Mouse (Mus musculus) lung, embryonic 15.5 days (tissue): Measurements from ENCODE around the gene Spx. TPM values are rescaled to one million over a fixed set of nuclear protein-coding genes. Genes with fewer than 3 reads are reported as not detected.
A peak's percentile ranks its signal among the peaks of the same experiment; 100 is the strongest.

ENCODE experiments used
- ATAC-seq: fragments of 200-750 bp; cut with Nextera tagmentation; 2 replicates; pipeline ENCODE4 v1.8.0; 2017; ENCODE audit warnings: moderate number of reproducible peaks, borderline replicate concordance; ENCODE audit not compliant: low FRiP score, low TSS enrichment; ENCODE audit errors: extremely low read depth
- H3K27ac ChIP-seq: fragments of 300-500 bp; sonication (generic); 2 replicates; pipeline ENCODE4 v1.5.1; 2015; ENCODE audit warnings: moderate library complexity, mild to moderate bottlenecking, inconsistent platforms
- H3K27me3 ChIP-seq: fragments of 300-500 bp; sonication (generic); 2 replicates; pipeline ENCODE4 v1.6.1; 2015; ENCODE audit warnings: inconsistent platforms
- H3K36me3 ChIP-seq: fragments of 300-500 bp; sonication (generic); 2 replicates; pipeline ENCODE4 v1.6.1; 2015; ENCODE audit warnings: inconsistent platforms
- H3K4me1 ChIP-seq: fragments of 300-500 bp; sonication (generic); 2 replicates; pipeline ENCODE4 v1.6.1; 2015; ENCODE audit warnings: inconsistent platforms
- H3K4me2 ChIP-seq: fragments of 300-500 bp; sonication (generic); 2 replicates; pipeline ENCODE4 v1.6.1; 2015; ENCODE audit warnings: inconsistent platforms, mild to moderate bottlenecking, moderate library complexity
- H3K4me3 ChIP-seq: fragments of 300-500 bp; sonication (generic); 2 replicates; pipeline ENCODE4 v1.5.1; 2015; ENCODE audit warnings: mild to moderate bottlenecking, inconsistent platforms
- H3K9ac ChIP-seq: fragments of 300-500 bp; sonication (generic); 2 replicates; pipeline ENCODE4 v1.6.1; 2015; ENCODE audit warnings: inconsistent platforms
- H3K9me3 ChIP-seq: fragments of 300-500 bp; sonication (generic); 2 replicates; pipeline ENCODE4 v1.6.1; 2016; ENCODE audit warnings: inconsistent platforms
- WGBS: fragments of 180-500 bp; shearing (Covaris S2); methylation state at CpG from one replicate; pipeline ENCODE4 v1.1.7; 2015; 5-methylcytosine and 5-hydroxymethylcytosine counted together
- polyA plus RNA-seq: library from polyadenylated mRNA; unstranded; fragments of >200 nt; fragmentation: Nextera tagmentation; extraction: Ambion mirVana; gene quantifications from 2 replicates; pipeline ENCODE4 v1.2.1, GENCODE M21; 2015

The Spx gene
- polyA plus RNA-seq, 1 experiment from 2014 or later = 0.61 TPM

GRCm38 (mm10) chr6:142387011-142387754 is 26.1 kb upstream of the Spx start, which contains the start of the genes Recql and Golt1b:
Recql (minus strand) TSS chr6:142387087.
Golt1b (plus strand) TSS chr6:142387221.
- H3K9me3 ChIP-seq = no peaks in the 10 kb centered on the region
- H3K27me3 ChIP-seq = no peaks in the 10 kb centered on the region
- peaks cover 14% of the 10 kb centered on the region for H3K4me1 ChIP-seq
- no peak within 1 kb of the TSS for H3K27ac ChIP-seq
- peak within 1 kb of the TSS; percentile 88 for H3K4me3 ChIP-seq
- H3K36me3 ChIP-seq = no peaks in the 10 kb centered on the region
- under 1% methylated on average over 62 of the region's 87 CpGs for WGBS
- peak within 1 kb of the TSS; percentile 86 for H3K9ac ChIP-seq
- peak within 1 kb of the TSS; percentile 74 for H3K4me2 ChIP-seq
- peak; percentile 100 for ATAC-seq

GRCm38 (mm10) chr6:142387755-142388271 is 25.4 kb upstream of the Spx start:
- Histone ChIP-seq H3K9ac (peak overlapping the region; percentile 86), H3K36me3 (peaks cover 4% of the 10 kb centered on the region; the same call in 1 of the 2 replicates), H3K9me3 (no peaks in the 10 kb centered on the region), H3K4me2 (peak overlapping the region; percentile 74), H3K4me1 (peaks cover 14% of the 10 kb centered on the region), H3K4me3 (peak overlapping the region; percentile 88), H3K27me3 (no peaks in the 10 kb centered on the region), H3K27ac (no peak overlapping the region)
- WGBS = 8% methylated on average over 8 of the region's 8 CpGs
- no peak for ATAC-seq

DNA sequence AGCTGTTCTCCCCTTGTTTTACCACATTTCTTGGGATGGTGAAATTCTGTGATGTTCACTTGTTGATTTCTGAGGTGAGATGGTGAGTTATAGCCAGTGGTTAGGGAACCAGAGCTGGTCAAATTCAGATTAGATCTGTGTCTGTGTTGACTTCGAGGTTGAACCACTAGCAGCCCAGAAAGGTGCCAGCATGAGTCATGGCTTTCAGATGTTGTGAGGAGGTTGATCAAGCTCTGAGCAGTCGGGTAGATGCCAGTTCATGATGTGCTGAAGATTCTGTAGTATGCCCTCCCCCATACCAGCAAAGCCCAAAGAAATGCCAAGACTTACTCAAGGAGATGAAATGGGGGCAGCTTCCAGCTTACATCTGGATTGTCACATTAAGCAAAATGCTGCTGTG is 24.1 kb upstream of the Spx start:
- no peak for ATAC-seq
- no peaks in the 10 kb centered on the region for H3K9me3 ChIP-seq
- peaks cover 14% of the 10 kb centered on the region for H3K4me1 ChIP-seq
- no peak overlapping the region for H3K27ac ChIP-seq
- H3K27me3 ChIP-seq = no peaks in the 10 kb centered on the region
- H3K9ac ChIP-seq = no peak overlapping the region
- 71% methylated on average over 2 of the region's 2 CpGs for WGBS
- no peak overlapping the region for H3K4me3 ChIP-seq
- peaks cover 12% of the 10 kb centered on the region; the same call in 1 of the 2 replicates for H3K36me3 ChIP-seq
- H3K4me2 ChIP-seq = no peak overlapping the region

- no peak for ATAC-seq
- 85% methylated on average over 5 of the region's 5 CpGs for WGBS
- Histone ChIP-seq H3K4me3 (no peak overlapping the region), H3K4me1 (peaks cover 9% of the 10 kb centered on the region), H3K27me3 (no peaks in the 10 kb centered on the region), H3K27ac (no peak overlapping the region), H3K36me3 (peaks cover 37% of the 10 kb centered on the region), H3K9ac (no peak overlapping the region), H3K9me3 (no peaks in the 10 kb centered on the region), H3K4me2 (no peak overlapping the region)
These were observed 20.9 kb upstream of the Spx start for GRCm38 (mm10) chr6:142392312-142392711.

DNA sequence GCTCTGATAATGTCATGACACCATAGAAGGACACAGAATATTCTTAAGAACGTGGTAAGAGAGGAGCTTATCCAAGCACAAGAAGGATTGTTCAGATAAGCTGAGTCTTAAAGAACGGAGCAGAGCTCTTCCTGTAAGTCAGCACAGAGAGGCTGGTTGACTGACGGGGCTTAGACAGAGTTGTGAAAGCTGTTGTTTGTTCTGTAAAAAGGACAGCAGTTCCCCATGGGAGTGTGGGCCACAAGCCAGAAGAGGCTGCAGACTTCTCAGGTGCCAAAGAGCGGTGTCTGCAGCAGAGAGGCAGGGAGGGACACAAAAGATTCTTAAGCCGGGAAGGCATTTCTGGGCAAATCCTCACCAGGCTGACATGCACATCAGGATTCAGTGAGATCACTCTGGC is 18.6 kb upstream of the Spx start:
- Histone ChIP-seq H3K9me3 (no peaks in the 10 kb centered on the region), H3K9ac (no peak overlapping the region), H3K4me1 (no peaks in the 10 kb centered on the region), H3K4me3 (no peak overlapping the region), H3K36me3 (peaks cover 37% of the 10 kb centered on the region), H3K27me3 (no peaks in the 10 kb centered on the region), H3K27ac (no peak overlapping the region), H3K4me2 (no peak overlapping the region)
- no peak for ATAC-seq
- 80% methylated on average over 5 of the region's 5 CpGs for WGBS

- no peak overlapping the region for H3K27ac ChIP-seq
- no peaks in the 10 kb centered on the region for H3K4me1 ChIP-seq
- no peak for ATAC-seq
- H3K27me3 ChIP-seq = no peaks in the 10 kb centered on the region
- peaks cover 43% of the 10 kb centered on the region for H3K36me3 ChIP-seq
- H3K4me2 ChIP-seq = no peak overlapping the region
- H3K9me3 ChIP-seq = no peaks in the 10 kb centered on the region
- no peak overlapping the region for H3K9ac ChIP-seq
- no peak overlapping the region for H3K4me3 ChIP-seq
- 89% methylated on average over 6 of the region's 6 CpGs for WGBS
These were observed 17.5 kb upstream of the Spx start for GRCm38 (mm10) chr6:142395756-142396155.

- ATAC-seq = no peak
- Histone ChIP-seq H3K4me3 (no peak overlapping the region), H3K27ac (no peak overlapping the region), H3K4me1 (peaks cover 10% of the 10 kb centered on the region), H3K27me3 (peaks cover 29% of the 10 kb centered on the region), H3K36me3 (no peaks in the 10 kb centered on the region), H3K9ac (no peak overlapping the region), H3K9me3 (no peaks in the 10 kb centered on the region), H3K4me2 (no peak overlapping the region)
- 30% methylated on average over 1 of the region's 1 CpGs for WGBS
These were observed 2.1 kb upstream of the Spx start for GRCm38 (mm10) chr6:142411140-142411539.

- Histone ChIP-seq H3K36me3 (no peaks in the 10 kb centered on the region), H3K4me3 (no peak overlapping the region), H3K4me1 (peaks cover 10% of the 10 kb centered on the region), H3K4me2 (no peak overlapping the region; the same call in 1 of the 2 replicates), H3K9me3 (no peaks in the 10 kb centered on the region), H3K9ac (no peak overlapping the region), H3K27ac (no peak overlapping the region), H3K27me3 (peaks cover 29% of the 10 kb centered on the region)
- no peak for ATAC-seq
- 15% methylated on average over 12 of the region's 12 CpGs for WGBS
These were observed 604 bp downstream of the Spx start for GRCm38 (mm10) chr6:142413845-142414244.

DNA sequence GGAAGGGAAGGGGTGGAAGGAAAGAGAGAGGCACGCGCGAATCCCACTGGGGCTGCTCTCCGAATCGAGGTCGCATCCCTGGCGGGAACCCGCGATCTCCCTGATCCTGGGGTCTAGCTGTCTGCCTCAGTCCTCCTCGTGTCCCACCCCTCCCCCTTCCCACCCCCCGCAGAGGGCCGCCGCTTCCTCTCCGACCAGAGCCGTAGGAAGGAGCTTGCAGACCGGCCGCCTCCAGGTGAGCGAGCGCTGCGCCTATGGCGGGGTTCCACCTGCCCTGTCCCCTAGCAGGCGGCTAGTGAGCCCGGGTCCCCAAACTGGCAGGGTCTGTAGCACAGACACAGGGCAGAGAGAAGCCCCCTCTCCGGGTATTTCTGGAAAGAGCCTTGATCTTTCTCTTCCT is 1.4 kb downstream of the Spx start:
- no peaks in the 10 kb centered on the region for H3K36me3 ChIP-seq
- H3K27ac ChIP-seq = no peak overlapping the region
- ATAC-seq = 0 out of 2 replicates have a peak, but pooled peaks have one; percentile 14
- H3K4me3 ChIP-seq = peak overlapping the region; percentile 22
- WGBS = 2% methylated on average over 15 of the region's 24 CpGs
- H3K4me1 ChIP-seq = peaks cover 10% of the 10 kb centered on the region
- H3K9ac ChIP-seq = no peak overlapping the region; the same call in 1 of the 2 replicates
- no peaks in the 10 kb centered on the region for H3K9me3 ChIP-seq
- H3K4me2 ChIP-seq = peak overlapping the region; percentile 45
- H3K27me3 ChIP-seq = peaks cover 29% of the 10 kb centered on the region

DNA sequence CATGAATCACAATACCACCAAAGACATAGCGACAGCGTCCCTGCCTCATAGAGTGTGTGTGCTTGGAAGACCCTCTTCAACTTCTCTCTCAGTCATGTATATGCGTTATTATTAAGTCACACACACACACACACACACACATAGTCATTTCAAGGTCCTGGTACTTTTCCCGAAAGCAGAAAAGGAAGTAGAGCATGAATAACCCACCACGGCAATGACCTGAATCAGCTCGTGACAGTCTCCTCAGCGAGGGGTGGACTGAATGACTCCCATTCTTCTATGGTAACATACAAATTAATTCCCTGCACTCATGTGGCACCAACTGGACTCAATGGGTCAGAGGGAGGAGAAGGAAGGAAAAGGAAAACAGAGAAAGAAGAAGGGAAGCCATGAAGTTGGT is 11.7 kb downstream of the Spx start:
- H3K27ac ChIP-seq = no peak overlapping the region
- H3K9ac ChIP-seq = no peak overlapping the region
- H3K4me3 ChIP-seq = no peak overlapping the region
- H3K4me2 ChIP-seq = no peak overlapping the region
- ATAC-seq = no peak
- no peaks in the 10 kb centered on the region for H3K9me3 ChIP-seq
- no peaks in the 10 kb centered on the region for H3K36me3 ChIP-seq
- WGBS = 67% methylated on average over 7 of the region's 7 CpGs
- H3K4me1 ChIP-seq = no peaks in the 10 kb centered on the region
- H3K27me3 ChIP-seq = no peaks in the 10 kb centered on the region

GRCm38 (mm10) chr6:142429072-142429471 is 15.8 kb downstream of the Spx start:
- Histone ChIP-seq H3K4me3 (no peak overlapping the region), H3K4me1 (no peaks in the 10 kb centered on the region), H3K9me3 (no peaks in the 10 kb centered on the region), H3K27me3 (no peaks in the 10 kb centered on the region), H3K36me3 (no peaks in the 10 kb centered on the region), H3K27ac (no peak overlapping the region), H3K9ac (no peak overlapping the region), H3K4me2 (no peak overlapping the region)
- ATAC-seq = no peak

- Histone ChIP-seq H3K9ac (no peak overlapping the region), H3K27ac (no peak overlapping the region), H3K27me3 (no peaks in the 10 kb centered on the region), H3K9me3 (no peaks in the 10 kb centered on the region), H3K4me3 (no peak overlapping the region), H3K36me3 (no peaks in the 10 kb centered on the region), H3K4me2 (no peak overlapping the region), H3K4me1 (no peaks in the 10 kb centered on the region)
- ATAC-seq = no peak
- 58% methylated on average over 12 of the region's 12 CpGs for WGBS
These were observed 38.1 kb downstream of the Spx start for GRCm38 (mm10) chr6:142451381-142451780.
